Mouse (Mus musculus): ENCODE data around the gene Vps26c. TPM values are rescaled to one million over a fixed set of nuclear protein-coding genes. Genes with fewer than 3 reads are reported as not detected.

The Vps26c gene
- polyA plus RNA-seq, 1 experiment from 2014 or later = 59.3 TPM

Other genes with a start within 250 kb of the Vps26c start
- gene Hlcs, start 213.3 kb downstream of the Vps26c start, polyA plus RNA-seq (2015; fragmentation: Nextera tagmentation; extraction: Ambion mirVana) = 8.9 and 10.5 TPM in 2 replicates
- gene Ripply3, start 198.4 kb downstream of the Vps26c start, polyA plus RNA-seq (2015; fragmentation: Nextera tagmentation; extraction: Ambion mirVana) = 14.2 and 17.4 TPM in 2 replicates
- 201 and 230 TPM in 2 replicates for gene Ttc3, start 156.2 kb downstream of the Vps26c start, polyA plus RNA-seq (2015; fragmentation: Nextera tagmentation; extraction: Ambion mirVana)
- 115 and 120 TPM in 2 replicates for gene Pigp, start 155.0 kb downstream of the Vps26c start, polyA plus RNA-seq (2015; fragmentation: Nextera tagmentation; extraction: Ambion mirVana)
- 8.3 and 10.3 TPM in 2 replicates for gene Dyrk1a, start 43.2 kb upstream of the Vps26c start, polyA plus RNA-seq (2015; fragmentation: Nextera tagmentation; extraction: Ambion mirVana)